Mouse (Mus musculus): Measurements from ENCODE around the gene 2010109A12Rik. TPM values are rescaled to one million over a fixed set of nuclear protein-coding genes. Genes with fewer than 3 reads are reported as not detected.
A peak's percentile ranks its signal among the peaks of the same experiment; 100 is the strongest.

2010109A12Rik gene
- polyA plus RNA-seq, 1 experiment from 2014 or later, result 2.7 TPM

DNA sequence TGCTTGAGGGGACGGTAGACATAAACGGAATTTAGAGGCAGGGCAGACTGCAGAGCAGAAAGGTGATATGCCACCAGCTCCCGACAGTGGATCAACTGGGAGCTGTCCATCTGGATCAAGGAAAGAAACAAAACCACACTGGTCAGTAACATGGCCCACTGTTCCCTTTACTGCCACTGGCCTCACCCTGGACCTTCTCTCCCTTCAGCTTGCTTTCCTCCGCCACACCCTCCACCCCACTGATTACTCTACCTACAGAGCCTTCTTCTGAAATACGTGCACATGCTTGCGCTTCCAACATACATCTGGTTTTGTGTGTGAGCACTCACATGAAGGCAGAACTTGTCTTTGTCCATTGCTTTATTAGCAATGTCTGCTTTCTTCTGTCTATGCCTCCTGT, 23.0 kb upstream of the 2010109A12Rik start:
- WGBS, result 84% methylated on average over 6 of the region's 6 CpGs
- H3K9ac ChIP-seq (ENCODE audit: low read length), result no peak overlapping the region
- DNase-seq (ENCODE audit: low spot score), result no peak
- H3K27me3 ChIP-seq (replicated peaks; ENCODE audit: control insufficient read depth, insufficient read depth, low read length), result no peaks in the 10 kb centered on the region
- no peaks in the 10 kb centered on the region for H3K4me1 ChIP-seq (ENCODE audit: control insufficient read depth, insufficient read depth, low read length)
- H3K4me3 ChIP-seq (ENCODE audit: low read depth, low read length), result no peak overlapping the region
- no peak overlapping the region for H3K27ac ChIP-seq (ENCODE audit: low read depth, low read length)
- no peaks in the 10 kb centered on the region for H3K9me3 ChIP-seq (replicated peaks; ENCODE audit: control insufficient read depth, low read length)
- no peak for ATAC-seq
- H3K4me2 ChIP-seq (ENCODE audit: low read length), result no peak overlapping the region
- peaks cover 72% of the 10 kb centered on the region for H3K36me3 ChIP-seq (ENCODE audit: control insufficient read depth, insufficient read depth, low read length)

GRCm38 (mm10) chr5:93184548-93184947, 21.8 kb upstream of the 2010109A12Rik start:
- H3K27me3 ChIP-seq (replicated peaks; ENCODE audit: control insufficient read depth, insufficient read depth, low read length), result no peaks in the 10 kb centered on the region
- no peak overlapping the region for H3K27ac ChIP-seq (ENCODE audit: low read depth, low read length)
- H3K9ac ChIP-seq (ENCODE audit: low read length), result no peak overlapping the region
- 93% methylated on average over 6 of the region's 6 CpGs for WGBS
- no peak overlapping the region for H3K4me2 ChIP-seq (ENCODE audit: low read length)
- H3K36me3 ChIP-seq (ENCODE audit: control insufficient read depth, insufficient read depth, low read length), result peaks cover 71% of the 10 kb centered on the region
- no peak for ATAC-seq
- no peaks in the 10 kb centered on the region for H3K4me1 ChIP-seq (ENCODE audit: control insufficient read depth, insufficient read depth, low read length)
- no peak for DNase-seq (ENCODE audit: low spot score)
- H3K4me3 ChIP-seq (ENCODE audit: low read depth, low read length), result no peak overlapping the region
- H3K9me3 ChIP-seq (replicated peaks; ENCODE audit: control insufficient read depth, low read length), result no peaks in the 10 kb centered on the region

GRCm38 (mm10) chr5:93189607-93190006, 16.7 kb upstream of the 2010109A12Rik start:
- no peak for DNase-seq (ENCODE audit: low spot score)
- 64% methylated on average over 3 of the region's 3 CpGs for WGBS
- H3K9me3 ChIP-seq (replicated peaks; ENCODE audit: control insufficient read depth, low read length), result no peaks in the 10 kb centered on the region
- ATAC-seq, result no peak
- H3K27me3 ChIP-seq (replicated peaks; ENCODE audit: control insufficient read depth, insufficient read depth, low read length), result no peaks in the 10 kb centered on the region
- no peak overlapping the region for H3K4me3 ChIP-seq (ENCODE audit: low read depth, low read length)
- no peak overlapping the region for H3K27ac ChIP-seq (ENCODE audit: low read depth, low read length)
- H3K9ac ChIP-seq (ENCODE audit: low read length), result no peak overlapping the region
- no peaks in the 10 kb centered on the region for H3K4me1 ChIP-seq (ENCODE audit: control insufficient read depth, insufficient read depth, low read length)
- H3K4me2 ChIP-seq (ENCODE audit: low read length), result no peak overlapping the region
- H3K36me3 ChIP-seq (ENCODE audit: control insufficient read depth, insufficient read depth, low read length), result peaks cover 45% of the 10 kb centered on the region

- H3K27ac ChIP-seq (ENCODE audit: low read depth, low read length), result no peak overlapping the region
- no peaks in the 10 kb centered on the region for H3K4me1 ChIP-seq (ENCODE audit: control insufficient read depth, insufficient read depth, low read length)
- ATAC-seq (no peak), DNase-seq (ENCODE audit: low spot score) (no peak)
- H3K27me3 ChIP-seq (replicated peaks; ENCODE audit: control insufficient read depth, insufficient read depth, low read length), result no peaks in the 10 kb centered on the region
- no peak overlapping the region for H3K9ac ChIP-seq (ENCODE audit: low read length)
- H3K9me3 ChIP-seq (replicated peaks; ENCODE audit: control insufficient read depth, low read length), result no peaks in the 10 kb centered on the region
- no peak overlapping the region for H3K4me3 ChIP-seq (ENCODE audit: low read depth, low read length)
- 93% methylated on average over 5 of the region's 5 CpGs for WGBS
- no peak overlapping the region for H3K4me2 ChIP-seq (ENCODE audit: low read length)
- peaks cover 39% of the 10 kb centered on the region for H3K36me3 ChIP-seq (ENCODE audit: control insufficient read depth, insufficient read depth, low read length)
Measured at GRCm38 (mm10) chr5:93190428-93190827, 15.9 kb upstream of the 2010109A12Rik start.

DNA sequence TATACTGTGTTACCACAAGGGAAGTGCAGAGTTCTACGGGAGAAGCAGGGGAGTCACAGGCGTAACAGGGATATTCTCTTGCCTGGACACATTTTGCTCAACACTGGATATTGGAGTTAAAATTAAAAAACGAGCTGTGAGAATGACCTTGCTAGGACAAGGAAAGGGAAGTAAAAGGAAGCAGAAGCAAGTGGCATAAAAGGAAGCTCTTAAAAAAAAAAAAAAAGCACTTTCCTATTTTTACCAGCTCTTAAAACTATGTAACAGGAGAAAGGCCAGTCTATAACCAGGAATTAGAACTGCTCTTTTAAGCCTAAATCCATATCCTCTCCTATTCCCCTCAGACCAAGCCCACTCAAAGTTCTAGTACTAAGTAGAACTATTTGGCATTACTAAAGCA, 8.1 kb upstream of the 2010109A12Rik start:
- 91% methylated on average over 3 of the region's 3 CpGs for WGBS
- H3K9me3 ChIP-seq (replicated peaks; ENCODE audit: control insufficient read depth, low read length), result no peaks in the 10 kb centered on the region
- no peak for DNase-seq (ENCODE audit: low spot score)
- H3K4me2 ChIP-seq (ENCODE audit: low read length), result no peak overlapping the region
- no peaks in the 10 kb centered on the region for H3K27me3 ChIP-seq (replicated peaks; ENCODE audit: control insufficient read depth, insufficient read depth, low read length)
- no peak for ATAC-seq
- H3K4me3 ChIP-seq (ENCODE audit: low read depth, low read length), result no peak overlapping the region
- no peak overlapping the region for H3K27ac ChIP-seq (ENCODE audit: low read depth, low read length)
- H3K36me3 ChIP-seq (ENCODE audit: control insufficient read depth, insufficient read depth, low read length), result peaks cover 45% of the 10 kb centered on the region
- H3K9ac ChIP-seq (ENCODE audit: low read length), result no peak overlapping the region
- H3K4me1 ChIP-seq (ENCODE audit: control insufficient read depth, insufficient read depth, low read length), result peaks cover 3% of the 10 kb centered on the region; the same call in 1 of the 2 replicates

DNA sequence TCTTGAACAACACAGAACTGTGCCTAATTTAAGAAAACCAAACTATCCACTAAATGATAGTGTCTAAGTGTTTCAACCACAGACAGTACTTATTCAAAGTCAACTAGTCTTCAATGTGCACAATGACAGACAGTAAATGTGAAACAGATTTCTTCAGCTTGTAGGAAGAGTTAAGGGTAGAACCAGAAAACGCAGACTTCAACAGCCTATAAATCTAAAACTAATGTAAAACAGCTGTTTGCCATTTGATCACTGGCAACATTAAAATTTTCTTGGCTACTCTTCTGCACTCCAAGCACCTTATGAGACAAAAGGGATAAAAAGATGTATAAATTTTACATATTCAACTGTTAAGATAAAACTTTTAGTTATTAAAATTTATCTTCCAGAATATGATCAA, 5.1 kb upstream of the 2010109A12Rik start:
- ATAC-seq (no peak), DNase-seq (ENCODE audit: low spot score) (no peak)
- no peak overlapping the region for H3K9ac ChIP-seq (ENCODE audit: low read length)
- no peaks in the 10 kb centered on the region for H3K27me3 ChIP-seq (replicated peaks; ENCODE audit: control insufficient read depth, insufficient read depth, low read length)
- peaks cover 13% of the 10 kb centered on the region; the same call in 1 of the 2 replicates for H3K4me1 ChIP-seq (ENCODE audit: control insufficient read depth, insufficient read depth, low read length)
- 96% methylated on average over 1 of the region's 1 CpGs for WGBS
- H3K27ac ChIP-seq (ENCODE audit: low read depth, low read length), result no peak overlapping the region
- no peak overlapping the region for H3K4me2 ChIP-seq (ENCODE audit: low read length)
- peaks cover 45% of the 10 kb centered on the region for H3K36me3 ChIP-seq (ENCODE audit: control insufficient read depth, insufficient read depth, low read length)
- H3K4me3 ChIP-seq (ENCODE audit: low read depth, low read length), result no peak overlapping the region
- no peaks in the 10 kb centered on the region for H3K9me3 ChIP-seq (replicated peaks; ENCODE audit: control insufficient read depth, low read length)

- H3K4me1 ChIP-seq (ENCODE audit: control insufficient read depth, insufficient read depth, low read length), result peaks cover 13% of the 10 kb centered on the region; the same call in 1 of the 2 replicates
- H3K4me2 ChIP-seq (ENCODE audit: low read length), result peak overlapping the region; percentile 92
- ATAC-seq (peak; percentile 53), DNase-seq (ENCODE audit: low spot score) (peak; percentile 53)
- H3K36me3 ChIP-seq (ENCODE audit: control insufficient read depth, insufficient read depth, low read length), result peaks cover 14% of the 10 kb centered on the region
- peak overlapping the region; percentile 93 for H3K9ac ChIP-seq (ENCODE audit: low read length)
- H3K9me3 ChIP-seq (replicated peaks; ENCODE audit: control insufficient read depth, low read length), result no peaks in the 10 kb centered on the region
- peak overlapping the region; percentile 95 for H3K27ac ChIP-seq (ENCODE audit: low read depth, low read length)
- H3K27me3 ChIP-seq (replicated peaks; ENCODE audit: control insufficient read depth, insufficient read depth, low read length), result no peaks in the 10 kb centered on the region
- peak overlapping the region; percentile 92 for H3K4me3 ChIP-seq (ENCODE audit: low read depth, low read length)
- WGBS, result 0% methylated on average over 44 of the region's 63 CpGs
Measured at GRCm38 (mm10) chr5:93205371-93206108, 778 bp upstream of the 2010109A12Rik start.

- H3K9me3 ChIP-seq (replicated peaks; ENCODE audit: control insufficient read depth, low read length), result no peaks in the 10 kb centered on the region
- H3K4me2 ChIP-seq (ENCODE audit: low read length), result peak overlapping the region; percentile 60
- ATAC-seq (peak; percentile 18), DNase-seq (ENCODE audit: low spot score) (peak; percentile 75)
- peak overlapping the region; percentile 93 for H3K9ac ChIP-seq (ENCODE audit: low read length)
- H3K27me3 ChIP-seq (replicated peaks; ENCODE audit: control insufficient read depth, insufficient read depth, low read length), result no peaks in the 10 kb centered on the region
- WGBS, result under 1% methylated on average over 6 of the region's 6 CpGs
- H3K36me3 ChIP-seq (ENCODE audit: control insufficient read depth, insufficient read depth, low read length), result 0 out of 2 replicates have a peak, but pooled peaks cover 3% of the 10 kb centered on the region
- H3K4me3 ChIP-seq (ENCODE audit: low read depth, low read length), result peak overlapping the region; percentile 92
- peak overlapping the region; percentile 95 for H3K27ac ChIP-seq (ENCODE audit: low read depth, low read length)
- peaks cover 13% of the 10 kb centered on the region; the same call in 1 of the 2 replicates for H3K4me1 ChIP-seq (ENCODE audit: control insufficient read depth, insufficient read depth, low read length)
Measured at GRCm38 (mm10) chr5:93207006-93207348, 659 bp downstream of the 2010109A12Rik start.

DNA sequence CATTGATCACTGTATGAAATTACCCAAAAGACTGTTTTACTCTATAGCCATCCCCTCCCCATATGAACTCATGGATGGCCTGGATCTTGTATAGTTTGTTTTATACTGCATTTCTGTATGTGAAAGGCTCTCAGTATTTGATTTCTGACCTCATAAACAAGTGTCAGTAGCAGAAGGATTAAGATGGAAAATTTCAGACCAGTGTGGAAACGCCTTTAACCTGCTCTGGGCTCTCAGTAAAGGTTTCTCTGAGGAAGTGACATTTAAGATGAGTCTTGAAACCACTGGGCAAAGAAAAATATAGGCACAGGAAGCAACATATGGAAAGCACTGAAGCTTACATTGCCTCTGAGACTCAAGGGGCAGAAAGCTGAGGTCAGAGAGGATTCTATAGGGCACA, 1.2 kb downstream of the 2010109A12Rik start:
- Histone ChIP-seq H3K27ac (ENCODE audit: low read depth, low read length) (peak overlapping the region; percentile 95; the same call in 1 of the 2 replicates), H3K9me3 (replicated peaks; ENCODE audit: control insufficient read depth, low read length) (no peaks in the 10 kb centered on the region), H3K4me2 (ENCODE audit: low read length) (peak overlapping the region; percentile 60), H3K4me3 (ENCODE audit: low read depth, low read length) (no peak overlapping the region), H3K9ac (ENCODE audit: low read length) (peak overlapping the region; percentile 29; the same call in 1 of the 2 replicates), H3K4me1 (ENCODE audit: control insufficient read depth, insufficient read depth, low read length) (peaks cover 13% of the 10 kb centered on the region; the same call in 1 of the 2 replicates), H3K27me3 (replicated peaks; ENCODE audit: control insufficient read depth, insufficient read depth, low read length) (no peaks in the 10 kb centered on the region), H3K36me3 (ENCODE audit: control insufficient read depth, insufficient read depth, low read length) (no peaks in the 10 kb centered on the region)
- DNase-seq (ENCODE audit: low spot score) (no peak), ATAC-seq (no peak)
- 74% methylated on average over 1 of the region's 1 CpGs for WGBS
